Mouse (Mus musculus): ENCODE data around the gene Mlc1. TPM values are rescaled to one million over a fixed set of nuclear protein-coding genes. Genes with fewer than 3 reads are reported as not detected.

The Mlc1 gene
- polyA plus RNA-seq, 1 experiment from 2014 or later = not detected

DNA sequence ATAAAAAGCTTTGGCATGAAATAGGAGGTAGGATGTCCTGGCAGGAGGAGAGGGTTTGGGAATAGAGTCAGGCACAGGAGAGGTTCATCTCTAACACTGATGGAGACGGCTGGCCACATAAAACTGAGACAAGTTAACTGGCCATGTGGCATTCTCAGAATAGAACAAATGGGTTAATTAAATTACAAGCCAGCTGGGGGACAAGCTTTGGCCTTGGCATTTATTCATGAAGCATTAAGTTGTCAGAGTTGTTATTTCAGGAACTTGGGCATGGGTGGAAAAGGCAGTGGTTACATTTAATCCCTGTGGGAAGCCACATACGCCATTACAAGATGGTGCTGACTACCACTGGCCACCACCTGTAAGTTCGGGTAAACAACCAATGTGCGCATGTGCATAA lies 27.6 kb downstream of the Mlc1 start:
- no peak for ATAC-seq (replicated peaks; ENCODE audit: low FRiP score)
- 85% methylated on average over 4 of the region's 4 CpGs for WGBS
- DNase-seq (ENCODE audit: low spot score) = no peak
- no peak overlapping the region for H3K27ac ChIP-seq (ENCODE audit: low read depth, low read length)
- H3K4me3 ChIP-seq (ENCODE audit: low read depth, low read length) = no peak overlapping the region
- H3K4me2 ChIP-seq = no peak overlapping the region
- H3K9me3 ChIP-seq (ENCODE audit: control insufficient read depth, low read length) = no peaks in the 10 kb centered on the region
- H3K36me3 ChIP-seq (ENCODE audit: control insufficient read depth, insufficient read depth, low read length) = no peaks in the 10 kb centered on the region
- H3K9ac ChIP-seq (ENCODE audit: low read depth, low read length) = no peak overlapping the region
- H3K27me3 ChIP-seq (replicated peaks; ENCODE audit: control insufficient read depth, insufficient read depth, low read length) = peaks cover 26% of the 10 kb centered on the region
- peaks cover 3% of the 10 kb centered on the region for H3K4me1 ChIP-seq (replicated peaks; ENCODE audit: control insufficient read depth, insufficient read depth, low read length)

DNA sequence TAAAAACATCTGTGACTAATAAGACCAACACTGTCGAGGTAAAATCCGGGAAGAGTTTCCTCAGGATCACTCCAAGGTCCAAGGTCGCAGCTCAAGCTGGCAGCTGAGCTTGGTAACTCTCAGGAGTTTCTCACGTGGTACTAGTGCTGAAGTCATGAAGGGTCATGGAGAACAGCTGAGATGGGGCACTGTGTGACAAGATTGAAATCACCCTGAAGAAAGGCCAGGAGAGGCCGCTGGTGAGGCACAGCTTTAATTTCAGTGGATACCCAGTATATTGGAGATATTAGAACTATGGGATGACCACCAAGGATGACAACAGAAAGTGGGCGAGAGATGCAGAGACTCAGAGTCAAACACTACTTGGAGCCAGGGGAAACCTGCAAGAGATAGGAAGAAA lies 32.0 kb downstream of the Mlc1 start:
- ATAC-seq (replicated peaks; ENCODE audit: low FRiP score) (no peak), DNase-seq (ENCODE audit: low spot score) (no peak)
- H3K4me3 ChIP-seq (ENCODE audit: low read depth, low read length) = no peak overlapping the region
- H3K27ac ChIP-seq (ENCODE audit: low read depth, low read length) = no peak overlapping the region
- H3K36me3 ChIP-seq (ENCODE audit: control insufficient read depth, insufficient read depth, low read length) = no peaks in the 10 kb centered on the region
- H3K27me3 ChIP-seq (replicated peaks; ENCODE audit: control insufficient read depth, insufficient read depth, low read length) = no peaks in the 10 kb centered on the region
- no peak overlapping the region for H3K4me2 ChIP-seq
- H3K9me3 ChIP-seq (ENCODE audit: control insufficient read depth, low read length) = no peaks in the 10 kb centered on the region
- H3K4me1 ChIP-seq (replicated peaks; ENCODE audit: control insufficient read depth, insufficient read depth, low read length) = no peaks in the 10 kb centered on the region
- WGBS = 44% methylated on average over 6 of the region's 6 CpGs
- H3K9ac ChIP-seq (ENCODE audit: low read depth, low read length) = no peak overlapping the region

DNA sequence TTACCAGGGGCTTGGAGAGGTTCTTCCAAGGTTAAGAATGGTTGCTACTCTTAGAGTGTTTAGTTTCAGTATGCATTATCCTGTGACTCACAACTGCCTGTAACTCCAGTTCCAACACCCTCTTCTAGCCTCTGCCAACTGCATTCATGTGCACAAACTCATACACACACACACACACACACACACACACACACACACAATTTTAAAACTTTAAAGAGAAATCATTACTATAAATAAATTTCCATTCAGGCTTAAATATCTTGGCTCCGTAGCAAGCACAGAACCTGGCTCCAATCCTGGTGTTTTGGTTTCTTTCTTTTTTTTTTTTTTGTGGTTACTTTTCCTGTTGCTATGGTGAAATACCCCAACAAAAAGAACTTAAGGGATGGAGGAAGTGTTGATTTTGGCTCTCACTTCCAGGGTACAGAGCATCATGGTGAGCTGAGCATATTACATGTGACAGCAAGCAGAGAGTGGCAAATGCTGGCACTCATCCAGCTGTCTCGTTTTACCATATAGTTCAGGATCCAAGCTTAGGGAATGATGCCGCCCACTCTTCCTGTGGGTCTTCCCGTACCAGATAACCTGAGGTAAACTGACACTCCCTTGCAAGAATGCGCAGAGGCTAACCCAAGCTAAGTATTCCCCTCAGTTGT lies 34.8 kb downstream of the Mlc1 start:
- 78% methylated on average over 5 of the region's 5 CpGs for WGBS
- no peaks in the 10 kb centered on the region for H3K36me3 ChIP-seq (ENCODE audit: control insufficient read depth, insufficient read depth, low read length)
- no peaks in the 10 kb centered on the region for H3K9me3 ChIP-seq (ENCODE audit: control insufficient read depth, low read length)
- H3K27me3 ChIP-seq (replicated peaks; ENCODE audit: control insufficient read depth, insufficient read depth, low read length) = no peaks in the 10 kb centered on the region
- H3K4me2 ChIP-seq = no peak overlapping the region
- ATAC-seq (replicated peaks; ENCODE audit: low FRiP score) (no peak), DNase-seq (ENCODE audit: low spot score) (no peak)
- no peak overlapping the region for H3K27ac ChIP-seq (ENCODE audit: low read depth, low read length)
- H3K4me1 ChIP-seq (replicated peaks; ENCODE audit: control insufficient read depth, insufficient read depth, low read length) = no peaks in the 10 kb centered on the region
- no peak overlapping the region for H3K4me3 ChIP-seq (ENCODE audit: low read depth, low read length)
- H3K9ac ChIP-seq (ENCODE audit: low read depth, low read length) = no peak overlapping the region

DNA sequence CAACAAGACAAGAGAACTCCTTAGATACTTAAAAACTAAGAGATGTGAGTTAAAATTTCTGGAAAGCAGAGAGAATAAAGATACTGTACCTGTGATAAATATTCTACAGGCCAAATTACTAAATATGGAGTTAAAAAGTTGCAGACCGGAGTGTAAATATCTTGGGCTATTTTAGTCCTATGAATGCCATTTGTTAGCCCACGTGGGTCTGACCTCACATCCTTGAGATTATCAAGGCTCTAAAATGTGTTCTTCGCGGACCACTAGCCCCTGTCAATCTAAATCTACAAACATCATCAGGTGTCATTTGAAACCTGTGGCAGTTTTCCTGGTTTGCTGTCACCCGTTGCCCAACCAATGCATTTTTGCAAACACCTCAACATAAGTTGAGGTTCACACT lies 36.0 kb downstream of the Mlc1 start:
- no peak overlapping the region for H3K9ac ChIP-seq (ENCODE audit: low read depth, low read length)
- no peak overlapping the region for H3K4me2 ChIP-seq
- DNase-seq (ENCODE audit: low spot score) = no peak
- ATAC-seq (replicated peaks; ENCODE audit: low FRiP score) = no peak
- H3K4me3 ChIP-seq (ENCODE audit: low read depth, low read length) = no peak overlapping the region
- no peaks in the 10 kb centered on the region for H3K27me3 ChIP-seq (replicated peaks; ENCODE audit: control insufficient read depth, insufficient read depth, low read length)
- H3K9me3 ChIP-seq (ENCODE audit: control insufficient read depth, low read length) = no peaks in the 10 kb centered on the region
- no peaks in the 10 kb centered on the region for H3K4me1 ChIP-seq (replicated peaks; ENCODE audit: control insufficient read depth, insufficient read depth, low read length)
- no peaks in the 10 kb centered on the region for H3K36me3 ChIP-seq (ENCODE audit: control insufficient read depth, insufficient read depth, low read length)
- WGBS = 67% methylated on average over 5 of the region's 5 CpGs
- H3K27ac ChIP-seq (ENCODE audit: low read depth, low read length) = no peak overlapping the region

DNA sequence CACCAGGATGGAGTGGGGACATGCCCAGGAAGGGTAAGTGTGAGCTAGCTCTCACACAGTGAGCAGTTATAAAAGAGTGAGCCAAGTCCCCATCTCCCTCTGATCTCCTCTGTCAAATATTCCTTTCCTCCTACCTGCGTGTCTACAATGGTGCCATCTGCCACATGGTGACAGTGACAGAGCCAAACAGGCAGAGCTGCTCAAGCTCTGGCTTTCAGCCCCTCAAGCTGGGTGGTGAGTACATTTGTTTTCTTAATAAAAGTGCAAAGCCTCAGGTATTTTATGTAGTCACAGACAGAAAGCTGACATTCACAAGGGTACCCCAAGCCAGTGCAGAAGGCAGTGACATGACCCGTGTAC lies 41.5 kb downstream of the Mlc1 start:
- WGBS = 82% methylated on average over 2 of the region's 2 CpGs

DNA sequence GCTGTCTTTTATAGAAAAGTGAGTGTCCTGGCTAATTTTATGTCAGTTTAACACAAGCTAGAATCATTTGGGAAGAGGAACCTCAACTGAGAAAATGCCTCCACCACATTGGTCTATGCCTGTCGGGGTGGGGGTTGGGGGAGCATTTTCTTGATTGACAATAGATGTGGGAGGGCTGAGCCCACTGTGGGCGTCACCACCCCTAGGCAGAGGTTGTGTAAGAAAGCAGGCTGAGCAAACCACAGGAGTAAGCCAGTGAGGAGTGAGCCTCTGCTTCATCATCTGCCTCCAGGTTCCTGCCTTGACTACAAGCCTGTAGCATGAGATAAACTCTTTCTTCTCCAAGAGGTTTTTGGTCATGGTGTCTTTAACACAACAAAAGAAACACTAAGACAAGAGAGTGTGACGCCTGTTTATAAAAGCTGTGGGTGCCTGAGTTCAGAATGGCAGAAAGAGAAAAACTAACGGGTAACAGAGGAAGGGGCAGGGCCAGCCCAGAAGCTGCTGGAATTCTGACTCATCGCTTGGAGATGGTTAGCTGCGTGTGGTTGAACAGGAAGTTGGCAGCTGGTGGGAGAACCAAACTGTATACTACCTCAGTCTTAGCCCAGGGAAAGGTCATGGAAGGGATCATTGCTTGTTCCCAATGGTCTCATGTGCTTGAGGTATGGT lies 42.1 kb downstream of the Mlc1 start:
- DNase-seq (ENCODE audit: low spot score) (no peak), ATAC-seq (replicated peaks; ENCODE audit: low FRiP score) (no peak)
- WGBS = 46% methylated on average over 6 of the region's 6 CpGs
- Histone ChIP-seq H3K9ac (ENCODE audit: low read depth, low read length) (no peak overlapping the region), H3K4me2 (no peak overlapping the region), H3K4me1 (replicated peaks; ENCODE audit: control insufficient read depth, insufficient read depth, low read length) (no peaks in the 10 kb centered on the region), H3K36me3 (ENCODE audit: control insufficient read depth, insufficient read depth, low read length) (no peaks in the 10 kb centered on the region), H3K27ac (ENCODE audit: low read depth, low read length) (no peak overlapping the region), H3K27me3 (replicated peaks; ENCODE audit: control insufficient read depth, insufficient read depth, low read length) (no peaks in the 10 kb centered on the region), H3K9me3 (ENCODE audit: control insufficient read depth, low read length) (no peaks in the 10 kb centered on the region), H3K4me3 (ENCODE audit: low read depth, low read length) (no peak overlapping the region)

More for the DNA sequence above, 41.5 kb downstream of the Mlc1 start:
- H3K4me2 ChIP-seq = no peak overlapping the region
- no peak for ATAC-seq (replicated peaks; ENCODE audit: low FRiP score)
- H3K9me3 ChIP-seq (ENCODE audit: control insufficient read depth, low read length) = no peaks in the 10 kb centered on the region
- H3K4me1 ChIP-seq (replicated peaks; ENCODE audit: control insufficient read depth, insufficient read depth, low read length) = no peaks in the 10 kb centered on the region
- no peak overlapping the region for H3K9ac ChIP-seq (ENCODE audit: low read depth, low read length)
- no peak overlapping the region for H3K27ac ChIP-seq (ENCODE audit: low read depth, low read length)
- no peaks in the 10 kb centered on the region for H3K36me3 ChIP-seq (ENCODE audit: control insufficient read depth, insufficient read depth, low read length)
- no peaks in the 10 kb centered on the region for H3K27me3 ChIP-seq (replicated peaks; ENCODE audit: control insufficient read depth, insufficient read depth, low read length)
- H3K4me3 ChIP-seq (ENCODE audit: low read depth, low read length) = no peak overlapping the region
- DNase-seq (ENCODE audit: low spot score) = no peak

DNA sequence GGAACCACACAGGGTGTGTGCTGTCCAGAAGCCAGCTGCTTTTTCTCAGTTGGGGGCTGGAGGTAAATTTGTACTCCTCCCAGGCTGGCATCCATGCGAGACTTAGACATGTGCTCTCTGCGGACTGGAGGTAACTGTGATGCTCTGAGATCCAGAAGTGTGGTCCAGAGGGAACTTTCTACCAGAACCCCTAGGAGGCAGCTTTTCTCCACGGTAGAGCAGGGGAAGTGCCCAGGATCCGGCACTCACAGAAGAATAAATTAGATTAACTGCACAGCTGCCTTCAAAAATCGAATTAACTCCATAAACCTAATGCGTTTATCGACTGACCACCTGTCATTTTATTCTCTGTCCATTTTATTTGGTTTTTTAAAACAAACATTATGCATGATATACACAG lies 44.7 kb downstream of the Mlc1 start:
- 69% methylated on average over 7 of the region's 7 CpGs for WGBS
- no peak overlapping the region for H3K27ac ChIP-seq (ENCODE audit: low read depth, low read length)
- no peaks in the 10 kb centered on the region for H3K27me3 ChIP-seq (replicated peaks; ENCODE audit: control insufficient read depth, insufficient read depth, low read length)
- ATAC-seq (replicated peaks; ENCODE audit: low FRiP score) = no peak
- DNase-seq (ENCODE audit: low spot score) = no peak
- no peaks in the 10 kb centered on the region for H3K36me3 ChIP-seq (ENCODE audit: control insufficient read depth, insufficient read depth, low read length)
- no peaks in the 10 kb centered on the region for H3K4me1 ChIP-seq (replicated peaks; ENCODE audit: control insufficient read depth, insufficient read depth, low read length)
- no peak overlapping the region for H3K4me3 ChIP-seq (ENCODE audit: low read depth, low read length)
- no peak overlapping the region for H3K9ac ChIP-seq (ENCODE audit: low read depth, low read length)
- H3K9me3 ChIP-seq (ENCODE audit: control insufficient read depth, low read length) = no peaks in the 10 kb centered on the region
- H3K4me2 ChIP-seq = no peak overlapping the region

DNA sequence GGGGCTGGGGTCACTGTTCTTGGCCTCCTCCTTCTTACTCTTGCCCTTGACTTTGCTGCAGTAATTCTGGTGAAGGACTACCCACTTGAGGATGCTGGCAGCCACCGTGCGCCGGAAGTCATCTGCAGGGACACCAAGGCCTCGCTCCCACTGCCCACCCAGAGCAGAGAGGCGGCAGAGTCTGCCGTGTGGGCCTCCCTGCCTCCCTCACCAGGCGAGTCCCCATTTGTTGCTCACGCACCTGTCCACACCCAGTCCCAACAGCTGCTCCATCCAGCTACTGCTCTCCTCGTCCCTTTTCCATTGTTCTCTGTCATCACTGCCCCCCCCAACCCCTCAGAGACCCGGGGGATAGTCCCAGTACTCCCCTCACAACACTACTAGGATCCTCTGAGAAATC lies 46.1 kb downstream of the Mlc1 start:
- no peak for ATAC-seq (replicated peaks; ENCODE audit: low FRiP score)
- Histone ChIP-seq H3K4me2 (no peak overlapping the region), H3K27me3 (replicated peaks; ENCODE audit: control insufficient read depth, insufficient read depth, low read length) (no peaks in the 10 kb centered on the region), H3K27ac (ENCODE audit: low read depth, low read length) (no peak overlapping the region), H3K4me1 (replicated peaks; ENCODE audit: control insufficient read depth, insufficient read depth, low read length) (no peaks in the 10 kb centered on the region), H3K9me3 (ENCODE audit: control insufficient read depth, low read length) (no peaks in the 10 kb centered on the region), H3K4me3 (ENCODE audit: low read depth, low read length) (no peak overlapping the region), H3K9ac (ENCODE audit: low read depth, low read length) (no peak overlapping the region), H3K36me3 (ENCODE audit: control insufficient read depth, insufficient read depth, low read length) (no peaks in the 10 kb centered on the region)
- DNase-seq (ENCODE audit: low spot score) = no peak
- 84% methylated on average over 10 of the region's 10 CpGs for WGBS

DNA sequence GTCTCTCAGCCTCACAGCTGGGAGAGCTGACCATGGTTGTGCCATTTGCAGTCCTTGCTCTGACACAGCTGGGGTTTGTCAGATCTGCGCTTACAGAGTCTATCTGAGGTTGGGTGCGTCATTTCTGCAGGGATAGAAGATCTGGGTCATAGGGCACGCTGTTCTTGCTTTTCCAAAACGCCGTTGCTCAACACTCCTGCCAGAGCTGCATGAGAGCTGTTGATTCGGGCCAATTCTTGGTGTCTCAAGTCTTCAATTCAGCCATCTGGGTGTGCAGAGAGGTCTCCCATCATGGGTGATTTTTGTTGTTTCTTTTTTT lies 56.9 kb downstream of the Mlc1 start:
- Histone ChIP-seq H3K9ac (ENCODE audit: low read depth, low read length) (no peak overlapping the region), H3K4me1 (replicated peaks; ENCODE audit: control insufficient read depth, insufficient read depth, low read length) (no peaks in the 10 kb centered on the region), H3K4me3 (ENCODE audit: low read depth, low read length) (no peak overlapping the region), H3K9me3 (ENCODE audit: control insufficient read depth, low read length) (no peaks in the 10 kb centered on the region), H3K36me3 (ENCODE audit: control insufficient read depth, insufficient read depth, low read length) (no peaks in the 10 kb centered on the region), H3K27me3 (replicated peaks; ENCODE audit: control insufficient read depth, insufficient read depth, low read length) (no peaks in the 10 kb centered on the region), H3K27ac (ENCODE audit: low read depth, low read length) (no peak overlapping the region), H3K4me2 (no peak overlapping the region)
- no peak for DNase-seq (ENCODE audit: low spot score)
- 67% methylated on average over 6 of the region's 6 CpGs for WGBS
- no peak for ATAC-seq (replicated peaks; ENCODE audit: low FRiP score)

All from liver, embryonic 11.5 days (tissue).